Mouse (Mus musculus) embryo, embryonic 11.5 days (tissue): ENCODE measurements at regions not wholly inside any gene's neighbourhood (a gene's known extent, or its start where the extent isn't known, plus 50 kb on each side); places are given as distances from the start of the nearest gene placed in this dataset.

Source experiments
- DNase-seq: peaks from one replicate; pipeline ENCODE4 v3.0.0-alpha.2; 2012; ENCODE audit warnings: low read depth, low spot score

GRCm38 (mm10) chr10:126815730-126816129 is 85.4 kb downstream of the Atp23 start:
- no peak for DNase-seq

GRCm38 (mm10) chr10:126814968-126815367 is 86.2 kb downstream of the Atp23 start:
- DNase-seq, result no peak

GRCm38 (mm10) chr10:126813051-126813593 is 88.0 kb downstream of the Atp23 start:
- no peak for DNase-seq

GRCm38 (mm10) chr10:126812243-126812755 is 88.9 kb downstream of the Atp23 start:
- no peak for DNase-seq

- no peak for DNase-seq
Measured at GRCm38 (mm10) chr10:126810346-126811095, 90.6 kb downstream of the Atp23 start.

GRCm38 (mm10) chr10:126809587-126809986 is 91.6 kb downstream of the Atp23 start:
- no peak for DNase-seq

GRCm38 (mm10) chr10:126806881-126807280 is 94.3 kb downstream of the Atp23 start:
- no peak for DNase-seq

- no peak for DNase-seq
Measured at GRCm38 (mm10) chr10:126802732-126803131, 98.4 kb downstream of the Atp23 start.

- no peak for DNase-seq
Measured at GRCm38 (mm10) chr10:126799393-126799792, 101.8 kb downstream of the Atp23 start.

GRCm38 (mm10) chr10:126793136-126793535 is 108.0 kb downstream of the Atp23 start:
- no peak for DNase-seq

GRCm38 (mm10) chr10:126792371-126792835 is 108.8 kb downstream of the Atp23 start:
- DNase-seq, result no peak

- DNase-seq, result no peak
Measured at GRCm38 (mm10) chr10:126788277-126788676, 112.9 kb downstream of the Atp23 start.

- DNase-seq, result no peak
Measured at GRCm38 (mm10) chr10:126783161-126783560, 118.0 kb downstream of the Atp23 start.

- DNase-seq, result no peak
Measured at GRCm38 (mm10) chr10:126776603-126777002, 124.6 kb downstream of the Atp23 start.

GRCm38 (mm10) chr10:126775946-126776345 is 125.2 kb downstream of the Atp23 start:
- DNase-seq, result no peak

GRCm38 (mm10) chr10:126770446-126771020 is 130.6 kb downstream of the Atp23 start:
- no peak for DNase-seq

- no peak for DNase-seq
Measured at GRCm38 (mm10) chr10:126765648-126766047, 135.5 kb downstream of the Atp23 start.

GRCm38 (mm10) chr10:126764740-126765139 is 136.4 kb downstream of the Atp23 start:
- no peak for DNase-seq

- no peak for DNase-seq
Measured at GRCm38 (mm10) chr10:126763976-126764375, 137.2 kb downstream of the Atp23 start.

GRCm38 (mm10) chr10:126758682-126759081 is 142.5 kb downstream of the Atp23 start:
- no peak for DNase-seq

GRCm38 (mm10) chr10:126753201-126753600 is 148.0 kb downstream of the Atp23 start:
- no peak for DNase-seq

GRCm38 (mm10) chr10:126752699-126753098 is 148.5 kb downstream of the Atp23 start:
- no peak for DNase-seq
